Mouse (Mus musculus) midbrain, embryonic 12.5 days (tissue): ENCODE data around the gene Vars. TPM values are rescaled to one million over a fixed set of nuclear protein-coding genes. Genes with fewer than 3 reads are reported as not detected.
"Not testable (repeated sequence)": the region's sequence is repeated elsewhere in the genome, so short reads cannot be mapped to it uniquely, and the experiment has no call there.

Experiments used
- ATAC-seq: fragments of 200-750 bp; cut with Nextera tagmentation; 2 replicates; pipeline ENCODE4 v1.8.0; 2017; ENCODE audit warnings: low read depth, moderate TSS enrichment, moderate library complexity; ENCODE audit not compliant: low FRiP score
- H3K27ac ChIP-seq: fragments of 300-500 bp; sonication (generic); replicated peaks from 2 replicates; pipeline ENCODE4 v1.5.1; 2016; ENCODE audit warnings: mild to moderate bottlenecking
- H3K27me3 ChIP-seq: fragments of 300-500 bp; sonication (generic); 2 replicates; pipeline ENCODE4 v1.6.1; 2016; ENCODE audit warnings: mild to moderate bottlenecking
- H3K36me3 ChIP-seq: fragments of 300-500 bp; sonication (generic); 2 replicates; pipeline ENCODE4 v1.6.1; 2016
- H3K4me1 ChIP-seq: fragments of 300-500 bp; sonication (generic); 2 replicates; pipeline ENCODE4 v1.6.1; 2016
- H3K4me2 ChIP-seq: fragments of 300-500 bp; sonication (generic); replicated peaks from 2 replicates; pipeline ENCODE4 v1.6.1; 2016; ENCODE audit warnings: mild to moderate bottlenecking, moderate library complexity
- H3K4me3 ChIP-seq: fragments of 300-500 bp; sonication (generic); 2 replicates; pipeline ENCODE4 v1.5.1; 2016; ENCODE audit warnings: mild to moderate bottlenecking
- H3K9ac ChIP-seq: fragments of 300-500 bp; sonication (generic); replicated peaks from 2 replicates; pipeline ENCODE4 v1.6.1; 2016; ENCODE audit warnings: mild to moderate bottlenecking, moderate library complexity
- H3K9me3 ChIP-seq: fragments of 300-500 bp; sonication (generic); 2 replicates; pipeline ENCODE4 v1.6.1; 2016; ENCODE audit warnings: mild to moderate bottlenecking
- whole genome bisulfite sequencing: fragments of 180-500 bp; shearing (Covaris S2); methylation state at CpG from one replicate; pipeline ENCODE4 v1.1.7; 2016; 5-methylcytosine and 5-hydroxymethylcytosine counted together
- polyA plus RNA-seq: library from polyadenylated mRNA; unstranded; fragments of >200 nt; fragmentation: Nextera tagmentation; extraction: Ambion mirVana; gene quantifications from 2 replicates; pipeline ENCODE4 v1.2.1, GENCODE M21; 2016

Vars gene
- polyA plus RNA-seq, 1 experiment from 2014 or later = 142 TPM

- 30% methylated on average over 19 of the region's 19 CpGs for WGBS
- Histone ChIP-seq H3K4me3 (0 out of 2 replicates have a peak overlapping the region, but pooled peaks have one; percentile 10), H3K27me3 (no peaks in the 10 kb centered on the region; the same call in 1 of the 2 replicates), H3K9me3 (no peaks in the 10 kb centered on the region), H3K9ac (no peak overlapping the region), H3K36me3 (no peaks in the 10 kb centered on the region), H3K4me1 (peaks cover 30% of the 10 kb centered on the region), H3K27ac (0 out of 2 replicates have a peak overlapping the region, but pooled peaks have one; percentile 35), H3K4me2 (peak overlapping the region; percentile 26)
- ATAC-seq = 0 out of 2 replicates have a peak, but pooled peaks have one; percentile 17
Observed at GRCm38 (mm10) chr17:35029691-35030532, 29.1 kb downstream of the Vars start.

- Histone ChIP-seq H3K4me3 (no peak overlapping the region), H3K27me3 (no peaks in the 10 kb centered on the region; the same call in 1 of the 2 replicates), H3K27ac (no peak overlapping the region), H3K4me2 (no peak overlapping the region), H3K36me3 (no peaks in the 10 kb centered on the region), H3K9me3 (no peaks in the 10 kb centered on the region), H3K9ac (no peak overlapping the region), H3K4me1 (peaks cover 25% of the 10 kb centered on the region)
- WGBS = 92% methylated on average over 11 of the region's 11 CpGs
- no peak for ATAC-seq
Observed at GRCm38 (mm10) chr17:35031272-35031671, 30.5 kb downstream of the Vars start.

GRCm38 (mm10) chr17:35031880-35032279, 31.1 kb downstream of the Vars start:
- ATAC-seq = no peak
- no peak overlapping the region for H3K4me2 ChIP-seq
- H3K9me3 ChIP-seq = no peaks in the 10 kb centered on the region
- 91% methylated on average over 7 of the region's 7 CpGs for WGBS
- no peak overlapping the region for H3K9ac ChIP-seq
- H3K27me3 ChIP-seq = no peaks in the 10 kb centered on the region; the same call in 1 of the 2 replicates
- no peak overlapping the region for H3K27ac ChIP-seq
- no peaks in the 10 kb centered on the region for H3K36me3 ChIP-seq
- no peak overlapping the region for H3K4me3 ChIP-seq
- H3K4me1 ChIP-seq = peaks cover 22% of the 10 kb centered on the region

GRCm38 (mm10) chr17:35032323-35032870, 31.6 kb downstream of the Vars start:
- Histone ChIP-seq H3K9ac (no peak overlapping the region), H3K4me2 (no peak overlapping the region), H3K27ac (no peak overlapping the region), H3K27me3 (no peaks in the 10 kb centered on the region; the same call in 1 of the 2 replicates), H3K4me3 (no peak overlapping the region), H3K4me1 (peaks cover 17% of the 10 kb centered on the region), H3K9me3 (no peaks in the 10 kb centered on the region), H3K36me3 (no peaks in the 10 kb centered on the region)
- ATAC-seq = no peak
- 78% methylated on average over 8 of the region's 8 CpGs for WGBS

GRCm38 (mm10) chr17:35033703-35034102, 32.9 kb downstream of the Vars start:
- not testable (repeated sequence) for H3K9ac ChIP-seq, H3K4me3 ChIP-seq, H3K36me3 ChIP-seq, ATAC-seq, H3K27me3 ChIP-seq, H3K4me1 ChIP-seq, H3K9me3 ChIP-seq, H3K4me2 ChIP-seq, H3K27ac ChIP-seq
- WGBS = 57% methylated on average over 1 of the region's 1 CpGs

- Histone ChIP-seq H3K4me1 (peaks cover 5% of the 10 kb centered on the region), H3K9me3 (no peaks in the 10 kb centered on the region), H3K27me3 (no peaks in the 10 kb centered on the region; the same call in 1 of the 2 replicates), H3K9ac (no peak overlapping the region), H3K4me2 (no peak overlapping the region), H3K4me3 (no peak overlapping the region), H3K27ac (no peak overlapping the region), H3K36me3 (no peaks in the 10 kb centered on the region)
- ATAC-seq = no peak
- 82% methylated on average over 6 of the region's 6 CpGs for WGBS
Observed at GRCm38 (mm10) chr17:35034896-35035295, 34.1 kb downstream of the Vars start.

- H3K4me1 ChIP-seq = no peaks in the 10 kb centered on the region
- no peaks in the 10 kb centered on the region for H3K36me3 ChIP-seq
- no peak for ATAC-seq
- no peak overlapping the region for H3K9ac ChIP-seq
- H3K4me3 ChIP-seq = no peak overlapping the region
- WGBS = 88% methylated on average over 11 of the region's 11 CpGs
- no peaks in the 10 kb centered on the region for H3K9me3 ChIP-seq
- no peak overlapping the region for H3K27ac ChIP-seq
- no peak overlapping the region for H3K4me2 ChIP-seq
- no peaks in the 10 kb centered on the region for H3K27me3 ChIP-seq
Observed at GRCm38 (mm10) chr17:35039121-35039873, 38.5 kb downstream of the Vars start.

- 89% methylated on average over 4 of the region's 4 CpGs for whole genome bisulfite sequencing
- Histone ChIP-seq H3K4me3 (no peak overlapping the region), H3K36me3 (no peaks in the 10 kb centered on the region), H3K9me3 (no peaks in the 10 kb centered on the region), H3K4me2 (no peak overlapping the region), H3K27me3 (no peaks in the 10 kb centered on the region), H3K4me1 (peaks cover 30% of the 10 kb centered on the region), H3K9ac (no peak overlapping the region), H3K27ac (no peak overlapping the region)
- ATAC-seq = no peak
Observed at GRCm38 (mm10) chr17:35043794-35044193, 43.0 kb downstream of the Vars start.

- no peak overlapping the region for H3K27ac ChIP-seq
Observed at GRCm38 (mm10) chr17:35044904-35045806, 44.4 kb downstream of the Vars start.

GRCm38 (mm10) chr17:35045807-35046680, 45.3 kb downstream of the Vars start:
- Histone ChIP-seq H3K4me1 (peaks cover 48% of the 10 kb centered on the region), H3K9me3 (no peaks in the 10 kb centered on the region), H3K4me2 (peak overlapping the region; percentile 91), H3K9ac (peak overlapping the region; percentile 81), H3K27ac (peak overlapping the region; percentile 79), H3K36me3 (no peaks in the 10 kb centered on the region), H3K27me3 (no peaks in the 10 kb centered on the region), H3K4me3 (peak overlapping the region; percentile 53)
- 7% methylated on average over 43 of the region's 48 CpGs for WGBS
- ATAC-seq = peak; percentile 75

More at GRCm38 (mm10) chr17:35044904-35045806, 44.4 kb downstream of the Vars start:
- H3K9me3 ChIP-seq = no peaks in the 10 kb centered on the region
- peaks cover 44% of the 10 kb centered on the region for H3K4me1 ChIP-seq
- H3K27me3 ChIP-seq = no peaks in the 10 kb centered on the region
- H3K9ac ChIP-seq = peak overlapping the region; percentile 81; the same call in 1 of the 2 replicates
- H3K36me3 ChIP-seq = no peaks in the 10 kb centered on the region
- peak overlapping the region; percentile 53; the same call in 1 of the 2 replicates for H3K4me3 ChIP-seq
- H3K4me2 ChIP-seq = peak overlapping the region; percentile 91
- ATAC-seq = no peak
- 92% methylated on average over 7 of the region's 7 CpGs for WGBS
